Mouse (Mus musculus) megakaryocyte progenitor cell, adult 5-6 weeks (primary cell): Measurements from ENCODE around the gene a. TPM values are rescaled to one million over a fixed set of nuclear protein-coding genes. Genes with fewer than 3 reads are reported as not detected.
A peak's percentile ranks its signal among the peaks of the same experiment; 100 is the strongest.
"Not testable (repeated sequence)": the region's sequence is repeated elsewhere in the genome, so short reads cannot be mapped to it uniquely, and the experiment has no call there.

ENCODE experiments used
- ATAC-seq: replicated peaks from 2 replicates; pipeline ENCODE4 v1.8.0; 2016; ENCODE audit warnings: mild to moderate bottlenecking, moderate TSS enrichment, inconsistent platforms; ENCODE audit not compliant: poor library complexity
- total RNA-seq, 2 experiments: library from RNA; stranded (forward) in 1 of 2; stranded (reverse) in 1 of 2; fragments of 157-497, 149-512 nt in 1 of 2; fragments of 200-1000 nt in 1 of 2; gene quantifications; 2 replicates each; pipeline versions ENCODE4 v1.2.3 to v1.2.4; 2015 to 2017

a gene
- total RNA-seq, 2 experiments from 2014 or later = not detected

DNA sequence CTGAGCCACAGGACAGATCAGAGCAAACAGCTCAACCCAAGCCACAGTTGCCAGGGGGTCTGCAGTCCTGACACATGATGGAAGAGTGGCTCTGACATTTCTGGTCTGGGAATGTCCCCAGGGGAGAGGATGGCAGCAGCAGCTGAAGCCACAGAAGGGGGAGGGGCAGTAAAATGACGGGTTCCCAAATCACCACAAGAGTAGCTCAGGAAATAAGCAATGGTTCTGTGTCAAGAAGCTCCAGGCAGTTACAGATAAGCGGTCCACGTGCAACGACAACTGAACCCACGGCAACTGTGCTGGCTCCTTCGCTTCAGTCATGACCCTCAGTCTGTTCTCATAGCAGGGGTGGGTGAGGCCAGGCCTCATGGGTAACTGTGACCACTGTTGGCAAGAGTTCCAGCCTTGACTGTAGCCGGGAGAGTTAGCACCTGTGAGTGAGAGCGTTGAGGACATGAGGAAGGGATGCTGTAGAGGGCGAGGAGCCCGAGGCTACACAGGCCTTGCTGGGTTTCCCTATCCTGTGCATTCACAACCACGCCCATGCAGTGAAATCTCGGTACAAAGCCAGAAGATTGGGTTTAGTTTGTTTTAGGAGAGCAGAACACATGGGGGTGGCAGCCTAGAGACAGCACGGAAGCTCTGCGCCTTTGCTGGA is 178.7 kb downstream of the a start:
- peak; percentile 66 for ATAC-seq

- no peak for ATAC-seq
Measured at GRCm38 (mm10) chr2:154971919-154972692, 180.9 kb downstream of the a start.

- ATAC-seq = no peak
Measured at GRCm38 (mm10) chr2:154972981-154973380, 181.8 kb downstream of the a start.

GRCm38 (mm10) chr2:154986609-154987008 is 195.4 kb downstream of the a start:
- no peak for ATAC-seq

GRCm38 (mm10) chr2:154991411-154991810 is 200.2 kb downstream of the a start:
- ATAC-seq = no peak

GRCm38 (mm10) chr2:154992083-154992482 is 200.9 kb downstream of the a start:
- ATAC-seq = peak; percentile 52

DNA sequence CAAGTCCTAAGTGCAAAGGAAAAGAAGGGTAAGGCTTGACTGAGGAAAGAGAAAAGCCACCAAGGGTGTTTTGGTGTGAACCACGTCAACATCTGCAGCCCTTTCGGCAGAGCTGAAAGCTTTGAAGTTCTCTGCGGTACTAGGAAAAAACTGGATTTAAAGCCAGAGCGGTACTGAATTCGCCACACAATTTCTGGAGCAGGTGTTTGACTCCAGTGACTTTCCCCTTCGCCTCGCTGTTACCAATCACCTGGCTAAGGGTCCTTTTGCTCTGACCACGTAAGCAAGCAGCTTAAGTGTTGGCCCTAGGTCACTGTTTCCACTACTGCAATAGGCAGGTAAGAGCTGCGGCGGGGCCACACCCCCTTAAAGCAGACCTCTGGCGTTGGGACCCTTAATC is 214.3 kb downstream of the a start:
- ATAC-seq = no peak

GRCm38 (mm10) chr2:155011086-155011656 is 220.0 kb downstream of the a start:
- peak; percentile 90 for ATAC-seq

DNA sequence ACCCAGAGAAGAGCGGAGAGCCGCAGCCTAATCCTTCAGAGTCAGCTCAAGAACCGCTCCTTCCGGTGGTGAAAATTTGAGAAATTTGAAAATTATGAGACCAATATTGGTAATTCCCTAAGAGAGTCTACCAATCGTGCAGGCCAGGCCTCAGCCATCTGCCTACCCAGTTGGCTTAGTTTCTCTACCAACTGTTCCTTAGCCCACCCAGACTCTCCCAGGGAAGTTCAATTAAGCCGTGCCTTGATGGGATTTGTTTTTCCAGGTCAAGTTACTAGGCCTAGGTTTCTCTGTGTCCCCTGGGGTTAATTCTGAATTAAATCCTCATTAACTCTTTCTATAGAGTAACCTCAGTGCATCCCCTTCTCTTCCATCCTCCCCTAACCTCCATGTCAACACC is 221.8 kb downstream of the a start:
- ATAC-seq = no peak

GRCm38 (mm10) chr2:155016751-155017150 is 225.5 kb downstream of the a start:
- not testable (repeated sequence) for ATAC-seq

DNA sequence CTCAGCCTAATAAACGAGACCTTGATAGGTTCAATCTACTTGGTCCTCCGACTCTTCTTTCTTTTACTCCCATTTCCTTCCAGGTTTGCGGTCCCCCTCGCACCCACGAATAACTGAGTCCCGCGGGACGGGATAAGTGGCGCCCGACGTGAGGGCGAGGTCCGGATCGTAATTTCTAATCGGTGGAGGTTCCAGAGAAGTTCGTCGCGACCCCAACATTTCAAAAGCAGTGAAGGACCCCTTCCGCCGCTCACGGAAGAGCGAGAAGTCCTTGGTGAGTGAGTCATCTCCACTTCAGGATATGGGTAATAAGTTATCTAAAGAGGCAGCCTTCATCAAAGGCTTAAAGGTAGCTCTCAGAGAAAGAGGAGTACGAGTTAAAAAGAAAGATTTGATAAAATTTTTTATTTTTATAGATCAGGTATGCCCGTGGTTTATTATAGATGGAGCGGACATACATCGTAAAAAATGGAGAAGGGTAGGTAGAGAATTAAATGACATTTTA is 227.1 kb downstream of the a start, which contains the start of gene Gm14226:
Gene Gm14226, plus strand, starts transcription at position 16 of the 505 bp plus-strand sequence.
- ATAC-seq = not testable (repeated sequence)

DNA sequence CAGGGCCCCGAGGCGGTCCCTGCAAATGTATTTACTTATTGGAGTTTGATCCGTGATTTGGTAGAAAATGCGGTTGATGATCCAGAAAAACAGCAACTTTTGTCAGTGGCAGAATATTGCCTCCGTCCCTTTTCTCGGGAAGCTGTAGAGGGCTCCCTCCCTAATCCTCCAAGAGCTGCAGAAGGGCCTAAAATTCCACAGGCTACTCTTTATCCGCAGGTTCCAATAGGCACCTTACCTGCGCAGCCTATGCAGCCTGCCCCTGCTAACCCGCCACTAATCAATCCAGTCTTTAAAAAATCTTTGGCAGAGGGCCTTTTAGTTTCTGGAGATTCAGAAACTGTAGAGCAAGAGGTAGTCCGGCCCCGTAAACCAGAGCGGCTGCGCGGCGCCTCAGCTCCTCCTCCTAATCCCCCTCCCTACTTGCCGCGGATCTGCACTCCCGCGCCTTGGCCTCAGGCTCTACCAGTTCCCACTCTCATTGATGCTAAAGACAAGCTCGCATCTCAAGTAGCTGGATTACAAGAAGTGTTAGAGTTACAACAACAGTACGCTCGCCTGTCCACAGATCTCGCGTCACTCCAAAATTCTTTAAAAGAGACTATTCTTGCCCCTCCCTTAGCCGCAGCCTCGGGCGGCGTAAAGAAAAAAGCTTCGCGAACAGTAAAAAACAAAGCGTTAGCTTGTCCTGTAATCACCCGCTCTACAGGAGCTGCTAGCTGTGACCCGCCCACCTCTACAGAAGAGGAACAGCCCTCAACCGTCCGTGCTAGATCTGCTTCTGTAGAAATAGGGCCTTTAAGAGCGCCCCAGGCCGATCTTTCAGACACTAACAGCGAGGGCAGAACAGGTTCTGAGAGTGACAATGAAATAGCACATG is 227.8 kb downstream of the a start:
- peak; percentile 87 for ATAC-seq

- ATAC-seq = peak; percentile 71
Measured at GRCm38 (mm10) chr2:155019673-155020072, 228.5 kb downstream of the a start.

- ATAC-seq = not testable (repeated sequence)
Measured at GRCm38 (mm10) chr2:155020247-155020826, 229.1 kb downstream of the a start.

DNA sequence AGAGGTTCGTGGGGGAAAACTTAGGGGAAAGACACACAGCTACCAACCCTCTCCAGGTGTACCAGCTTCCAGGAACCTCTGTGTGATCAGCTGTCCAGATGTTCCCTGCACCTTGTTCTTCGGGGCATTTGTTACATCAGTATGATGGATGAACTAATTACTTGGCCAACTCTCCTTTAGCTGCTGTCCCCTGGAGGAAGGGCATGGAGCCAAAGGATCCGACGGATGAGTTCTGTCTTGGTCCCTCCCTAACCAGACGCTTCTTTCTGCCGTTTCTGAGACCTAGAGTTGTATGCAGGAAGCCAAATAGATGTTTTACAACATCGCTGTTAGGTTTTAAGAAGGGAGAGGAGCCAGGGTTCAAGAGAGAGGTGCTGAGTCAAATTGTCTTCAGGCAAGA is 239.6 kb downstream of the a start:
- no peak for ATAC-seq

DNA sequence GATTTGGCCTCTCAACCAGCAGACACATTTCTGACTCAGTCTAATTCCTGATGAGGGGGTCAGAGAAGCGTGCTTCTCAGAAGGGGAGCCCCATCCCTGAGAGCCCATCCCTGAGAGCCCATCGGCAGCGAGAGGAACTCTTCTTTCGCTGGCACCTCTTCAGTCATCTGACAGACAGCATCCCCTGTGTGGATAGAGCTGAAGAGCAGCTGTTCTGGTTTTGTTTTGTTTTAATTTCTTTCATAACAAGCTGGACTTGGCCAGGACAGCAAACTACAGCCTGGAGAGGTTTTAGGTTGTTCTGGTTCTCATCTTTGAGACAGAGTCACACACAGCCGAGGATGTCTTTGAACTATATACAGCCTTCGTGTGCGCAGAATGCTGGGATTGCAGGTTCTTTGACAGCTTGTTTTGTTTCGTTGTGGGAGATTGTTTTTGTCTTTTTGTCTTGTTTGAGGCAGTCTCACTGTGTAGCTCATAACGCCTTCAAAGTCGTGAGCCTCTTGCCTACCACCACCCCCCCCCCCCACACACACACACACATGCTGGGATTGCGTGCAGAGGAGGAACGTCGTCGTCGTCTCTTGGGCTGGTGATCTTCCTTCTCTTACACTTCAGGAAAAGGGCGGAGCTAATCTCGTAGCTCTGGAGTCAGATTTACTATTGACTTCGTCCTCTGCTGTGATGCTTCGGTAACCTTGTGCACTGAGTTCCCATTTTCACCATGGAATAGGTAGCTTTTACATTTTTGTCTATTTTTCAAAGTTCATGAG is 241.9 kb downstream of the a start:
- ATAC-seq = peak; percentile 42; the same call in 1 of the 2 replicates

- ATAC-seq = no peak
Measured at GRCm38 (mm10) chr2:155039956-155040355, 248.8 kb downstream of the a start.

GRCm38 (mm10) chr2:155044542-155044941 is 253.3 kb downstream of the a start:
- ATAC-seq = no peak

DNA sequence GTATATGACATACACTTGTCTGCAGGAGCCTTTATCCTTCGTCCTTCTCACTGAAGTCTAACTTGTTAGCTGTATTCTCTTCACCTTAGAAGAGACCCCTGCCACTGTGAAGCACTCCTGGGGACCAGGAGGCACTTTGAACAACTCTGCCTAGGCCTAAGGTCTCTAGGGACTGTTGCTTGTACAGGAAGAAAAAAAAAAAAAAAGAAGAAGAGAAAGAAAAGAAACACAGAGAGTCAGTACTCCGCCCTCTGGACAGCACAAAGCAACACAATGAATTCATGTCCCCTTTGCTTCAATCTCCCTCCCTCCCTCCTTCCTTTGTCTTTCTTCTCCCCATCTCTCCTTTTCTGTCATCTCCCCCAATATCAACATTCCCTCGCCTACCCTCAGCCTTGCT is 253.9 kb downstream of the a start:
- ATAC-seq = no peak

- ATAC-seq = peak; percentile 36
Measured at GRCm38 (mm10) chr2:155046803-155047202, 255.6 kb downstream of the a start.
